Mouse (Mus musculus): ENCODE data around the gene Tbc1d2b.

DNA sequence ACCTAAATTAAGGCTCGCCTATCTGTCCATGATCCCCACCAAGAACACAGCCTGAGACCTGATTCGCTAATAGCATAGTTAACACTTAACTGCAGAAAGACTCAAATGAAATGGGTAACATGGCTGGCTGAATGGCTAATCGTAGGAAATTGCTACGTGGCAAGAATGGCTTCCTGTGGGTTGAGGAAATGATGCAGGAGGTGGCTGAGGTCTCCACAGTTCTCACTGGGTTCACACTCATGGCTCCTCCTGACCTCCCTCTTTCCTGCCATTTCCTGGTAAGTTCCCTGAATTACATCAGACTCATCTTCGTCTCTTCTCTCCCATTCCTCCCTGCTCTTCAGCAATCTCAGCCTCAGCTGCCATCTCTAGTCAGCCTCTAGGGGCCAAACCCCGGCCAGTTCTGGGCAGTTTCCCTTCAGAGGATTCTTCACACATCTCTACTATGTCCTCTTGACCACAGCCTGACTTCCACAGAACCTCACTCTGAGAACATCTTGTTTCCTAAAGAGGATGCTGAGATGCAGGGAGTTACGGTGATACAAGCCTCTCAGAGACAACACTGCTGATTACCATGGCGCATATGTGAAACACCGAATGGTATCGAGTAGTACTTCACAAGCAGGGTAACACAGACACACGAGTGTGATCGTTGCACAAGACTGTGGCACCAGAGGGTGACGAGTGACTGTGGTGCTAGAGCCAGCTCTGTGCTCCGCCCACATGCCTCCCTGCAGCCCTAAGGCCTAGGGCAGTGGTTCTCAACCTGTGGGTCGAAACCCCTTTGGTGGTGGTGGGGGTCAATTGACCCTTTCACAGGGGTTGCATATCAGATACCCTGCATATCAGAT lies 26.1 kb downstream of the Tbc1d2b start:
- no peak for TF ChIP-seq POLR2A (IDR thresholded peaks at IDR 0.05; ENCODE audit: insufficient read length, low read depth)
- TF ChIP-seq MAX (IDR thresholded peaks at IDR 0.05; ENCODE audit: low read depth): no peak
- TF ChIP-seq USF1 (IDR thresholded peaks at IDR 0.05; ENCODE audit: low read depth): no peak
- no peak for TF ChIP-seq TCF12 (IDR thresholded peaks at IDR 0.05; ENCODE audit: insufficient read depth, poor library complexity, severe bottlenecking)
- TF ChIP-seq POLR2AphosphoS2 (IDR thresholded peaks at IDR 0.05; ENCODE audit: insufficient read length, low read depth): no peak
- no peak for TF ChIP-seq MYOG (IDR thresholded peaks at IDR 0.05; ENCODE audit: control insufficient read depth in 1 of 3, insufficient read depth in 1 of 3, insufficient read length in 2 of 3, low read depth in 2 of 3)
